Mouse (Mus musculus) embryo, embryonic 10 days (tissue): ENCODE data around the gene Naxd.
A peak's percentile ranks its signal among the peaks of the same experiment; 100 is the strongest.
"Not testable (repeated sequence)": the region's sequence is repeated elsewhere in the genome, so short reads cannot be mapped to it uniquely, and the experiment has no call there.

Source experiments
- DNase-seq: peaks from one replicate; pipeline ENCODE4 v3.0.0-alpha.2; 2015; ENCODE audit warnings: low spot score

The Naxd gene

DNA sequence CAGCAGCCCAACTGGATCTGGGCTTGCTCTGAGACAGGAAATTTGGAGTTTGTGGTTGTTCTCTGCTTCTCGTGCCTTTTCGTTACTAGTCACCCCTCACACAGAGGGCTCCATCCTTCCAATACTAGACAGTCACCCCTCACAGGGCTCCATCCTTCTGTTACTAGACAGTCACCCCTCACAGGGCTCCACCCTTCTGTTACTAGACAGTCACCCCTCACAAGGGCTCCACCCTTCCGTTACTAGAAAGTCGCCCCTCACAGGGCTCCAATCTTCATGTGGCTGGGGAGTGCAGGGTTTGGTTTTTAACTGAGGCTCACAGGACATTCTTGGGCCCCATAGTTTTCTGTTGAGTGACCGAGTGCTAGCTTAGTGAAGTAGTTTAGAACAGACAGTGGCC is 15.9 kb downstream of the Naxd start:
- DNase-seq: no peak

DNA sequence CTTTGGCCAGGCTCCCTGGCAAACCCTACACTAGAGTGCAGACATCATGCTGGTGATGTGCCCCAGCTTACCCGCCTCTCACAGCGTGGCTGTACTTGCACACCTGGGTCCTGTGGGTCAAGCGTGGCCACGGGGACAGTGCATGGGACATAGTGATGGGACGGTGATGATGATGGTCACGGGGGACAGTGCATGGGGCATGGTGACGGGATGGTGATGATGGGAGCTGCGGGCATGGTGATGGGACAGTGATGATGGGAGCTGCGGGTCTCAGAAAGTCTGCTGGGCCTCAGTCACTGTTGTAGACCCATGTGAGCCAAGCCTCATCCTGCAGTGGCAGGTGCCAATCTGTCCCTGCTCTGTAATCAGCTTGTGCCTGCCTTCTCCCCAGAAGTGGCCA is 19.0 kb downstream of the Naxd start:
- DNase-seq: no peak

DNA sequence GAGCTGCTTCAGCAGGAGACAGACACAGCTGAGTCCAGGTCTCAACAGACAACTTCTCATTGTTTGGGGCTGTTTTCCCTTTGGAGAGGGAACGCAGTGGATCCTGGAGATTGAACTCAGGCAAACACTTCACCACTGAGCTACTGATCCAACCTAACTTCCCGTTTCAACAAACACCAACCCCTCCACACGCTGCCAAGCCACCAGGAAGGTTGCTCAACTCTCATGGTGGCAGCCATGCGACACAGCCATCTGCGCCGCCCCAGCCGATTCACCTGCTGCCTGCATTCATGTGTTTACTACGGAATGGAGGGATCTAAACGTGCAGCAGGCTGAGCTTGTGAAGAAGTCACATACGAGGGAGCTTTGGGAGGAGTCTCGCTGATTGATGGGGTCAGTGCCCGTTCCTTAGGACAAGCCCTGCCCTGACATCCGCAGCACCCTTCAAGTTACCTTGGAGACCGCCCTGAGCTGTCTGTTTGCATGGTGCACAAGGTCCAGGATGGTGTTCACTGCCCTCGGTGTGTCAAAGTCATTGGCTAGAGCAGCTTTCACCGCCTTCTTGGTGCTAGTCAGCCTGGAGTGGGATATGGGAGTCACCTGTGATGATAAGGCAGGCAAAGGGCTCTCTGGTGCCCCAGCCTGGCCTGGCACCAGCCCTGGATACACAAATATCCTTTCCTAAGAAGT is 20.2 kb downstream of the Naxd start:
- DNase-seq: no peak

DNA sequence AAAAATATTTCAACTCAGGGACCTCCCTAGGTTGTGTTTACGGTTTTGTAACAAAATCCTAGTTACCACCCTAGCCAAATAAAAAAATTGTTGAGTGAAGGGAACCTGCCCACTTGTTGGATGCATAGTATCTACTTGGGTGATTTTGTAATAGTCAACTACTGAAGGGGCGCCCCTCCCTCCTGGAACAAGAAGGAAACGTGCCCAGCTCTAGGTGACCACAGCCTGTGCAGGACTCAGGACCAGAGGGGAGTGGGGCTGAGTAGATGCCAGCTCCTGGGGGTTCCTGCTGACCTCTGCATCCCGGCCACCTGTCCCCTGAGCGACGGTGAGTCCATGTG is 20.7 kb downstream of the Naxd start:
- DNase-seq: no peak

DNA sequence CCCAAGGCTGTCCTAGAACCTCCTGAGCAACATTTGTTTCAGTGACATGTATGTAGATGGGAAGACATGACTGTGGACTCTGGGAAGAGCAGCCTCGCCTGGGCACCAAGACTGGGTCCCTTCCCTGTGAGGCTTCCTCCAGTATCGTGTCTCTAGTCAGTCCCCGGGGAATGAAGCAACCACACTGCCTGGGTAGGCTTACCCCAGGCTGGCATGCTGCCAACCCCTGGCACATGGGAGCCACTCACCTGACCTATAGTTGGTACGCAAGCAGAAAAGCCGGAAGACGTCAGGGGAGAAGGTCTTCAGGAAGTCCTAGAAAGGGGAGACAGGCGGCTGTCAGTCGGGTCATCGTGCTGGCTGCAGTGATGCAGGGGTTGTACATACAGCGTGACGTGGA is 21.4 kb downstream of the Naxd start:
- DNase-seq: no peak

DNA sequence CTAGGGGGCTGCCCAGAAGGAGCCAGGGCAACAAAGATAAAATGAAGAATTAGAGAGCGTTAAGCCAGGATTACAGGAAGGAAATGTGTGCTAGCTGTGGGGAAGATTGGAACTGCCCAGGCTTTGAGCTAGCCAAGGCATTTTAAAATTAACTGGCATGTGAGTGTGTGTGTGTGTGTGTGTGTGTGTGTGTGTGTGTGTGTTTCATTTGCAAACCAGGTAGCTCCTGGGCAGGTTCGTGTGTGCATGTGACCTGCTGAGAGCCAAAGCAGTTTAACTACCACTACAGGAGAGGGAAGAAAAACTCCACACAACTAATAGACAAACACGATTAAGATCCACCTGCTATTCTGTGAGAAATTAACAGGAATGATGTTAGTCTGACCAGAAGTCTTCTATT is 26.0 kb downstream of the Naxd start:
- DNase-seq: no peak

DNA sequence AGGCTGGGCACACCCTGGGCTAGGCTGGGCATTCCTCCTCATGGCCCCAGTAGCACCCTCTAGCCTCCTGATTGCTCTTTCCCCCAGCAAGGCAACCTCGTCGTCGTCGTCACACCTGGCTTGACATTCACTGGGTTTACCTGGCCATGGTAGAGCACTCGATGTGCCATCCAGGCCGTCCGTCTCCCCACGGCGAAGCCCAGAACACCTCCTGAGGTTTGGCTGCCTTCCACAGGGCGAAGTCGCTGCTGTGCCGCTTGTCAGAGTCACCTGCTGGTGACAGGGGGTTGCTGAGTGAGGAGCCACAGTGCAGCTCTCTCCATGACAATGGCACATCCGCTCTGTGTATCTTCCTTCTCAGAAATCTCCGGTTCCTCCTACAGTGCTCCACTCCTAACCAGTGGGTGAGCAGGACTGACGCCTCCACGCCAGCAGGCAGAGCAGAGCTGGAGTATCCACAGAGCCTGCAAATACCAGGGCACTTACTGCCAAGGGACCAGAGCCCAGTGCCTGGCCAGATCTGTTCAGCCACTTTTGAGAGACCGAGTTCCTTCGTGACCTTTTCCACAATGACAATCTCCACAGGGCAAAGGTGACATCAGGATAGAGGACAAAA is 33.0 kb downstream of the Naxd start:
- no peak for DNase-seq

DNA sequence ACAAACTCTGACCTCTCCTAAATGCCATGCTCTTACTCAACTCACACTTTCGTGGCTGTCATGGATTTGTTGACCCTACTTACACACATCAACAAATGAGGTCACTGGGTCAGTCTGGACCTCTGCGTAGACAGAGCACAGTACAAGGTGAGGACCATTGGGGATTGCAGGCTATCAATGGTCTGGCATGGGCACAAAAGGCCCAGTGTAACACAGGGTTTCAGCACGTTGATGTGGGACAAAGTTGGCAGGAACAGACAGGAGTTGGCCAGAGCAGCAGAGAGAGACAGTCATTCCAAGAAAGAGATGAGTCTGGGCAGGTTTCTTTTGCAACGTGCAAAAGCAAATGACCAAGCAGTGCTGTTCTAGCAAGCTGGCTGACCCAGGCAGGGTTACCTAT is 33.5 kb downstream of the Naxd start:
- no peak for DNase-seq

DNA sequence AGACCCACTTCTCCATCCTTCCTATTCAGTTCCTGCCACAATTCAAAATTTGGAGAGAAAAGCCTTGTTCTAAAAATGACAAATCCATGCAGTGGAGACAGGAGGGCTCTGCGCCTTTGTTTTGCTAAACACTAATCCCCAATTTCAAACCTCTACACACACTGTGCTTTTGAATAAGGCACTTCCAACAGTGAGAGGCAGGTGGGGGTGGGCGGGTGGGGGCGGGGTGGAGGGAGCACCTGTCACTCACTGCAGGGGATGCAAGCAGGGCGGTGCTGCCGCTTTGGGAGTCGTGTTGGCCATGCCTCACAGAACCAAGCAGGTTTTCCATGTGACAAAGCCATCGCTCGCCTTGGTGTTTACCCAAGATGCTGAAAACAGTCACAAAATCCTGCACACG is 37.2 kb downstream of the Naxd start:
- DNase-seq: no peak

DNA sequence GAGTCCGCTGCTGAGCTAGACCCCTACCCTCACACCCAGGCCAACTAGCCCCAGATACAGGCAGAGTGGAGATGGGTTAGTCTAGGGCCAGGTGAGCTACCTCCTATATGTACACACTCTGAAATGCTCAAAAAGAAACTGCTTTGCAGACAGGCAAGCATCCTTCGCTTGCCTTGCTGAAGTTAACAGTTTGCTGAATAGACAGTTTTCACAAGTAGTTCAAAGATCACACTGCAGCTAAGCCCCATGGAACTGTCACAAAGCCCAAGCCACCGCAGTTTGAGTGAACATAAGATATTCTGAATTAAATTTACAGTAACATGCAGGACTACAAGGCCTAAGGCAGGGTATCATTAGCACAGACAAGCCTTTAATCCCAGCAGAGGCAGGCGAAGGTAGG is 41.7 kb downstream of the Naxd start:
- DNase-seq: no peak

DNA sequence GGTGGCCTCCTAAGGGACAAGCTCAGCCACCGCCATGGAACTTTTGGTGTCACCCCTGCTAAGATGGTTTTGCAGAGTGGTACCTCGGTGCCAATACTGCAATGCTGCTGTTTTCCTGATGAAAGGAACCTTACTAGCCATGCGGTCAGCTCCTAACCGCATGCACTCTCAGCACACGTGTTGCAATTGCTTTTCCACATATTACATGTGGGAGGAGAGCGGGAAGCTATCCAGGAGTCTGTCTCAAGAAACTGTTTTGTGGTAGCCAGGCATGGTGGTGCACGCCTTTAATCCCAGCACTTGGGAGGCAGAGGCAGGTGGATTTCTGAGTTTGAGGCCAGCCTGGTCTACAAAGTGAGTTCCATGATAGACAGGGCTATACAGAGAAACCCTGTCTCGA is 42.9 kb downstream of the Naxd start:
- no peak for DNase-seq

DNA sequence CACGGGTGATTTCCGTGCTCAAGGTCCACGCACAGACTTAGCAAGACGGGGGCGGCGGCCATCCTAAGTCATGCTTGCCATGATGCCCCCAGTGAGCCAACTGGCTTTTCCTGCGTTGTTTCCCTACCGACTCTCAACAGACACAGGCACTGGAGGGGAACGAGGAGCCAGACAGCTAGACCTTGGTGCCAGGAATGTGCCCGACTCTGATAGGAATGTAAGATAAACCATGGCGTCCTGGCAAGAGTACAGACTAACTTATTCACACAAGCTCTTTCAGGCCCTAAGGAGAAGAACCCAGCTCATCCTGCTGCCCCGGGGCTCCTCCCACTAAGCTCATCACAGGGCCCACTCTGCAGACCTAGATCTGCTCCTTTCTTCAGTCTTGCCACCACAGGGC is 44.7 kb downstream of the Naxd start:
- no peak for DNase-seq

DNA sequence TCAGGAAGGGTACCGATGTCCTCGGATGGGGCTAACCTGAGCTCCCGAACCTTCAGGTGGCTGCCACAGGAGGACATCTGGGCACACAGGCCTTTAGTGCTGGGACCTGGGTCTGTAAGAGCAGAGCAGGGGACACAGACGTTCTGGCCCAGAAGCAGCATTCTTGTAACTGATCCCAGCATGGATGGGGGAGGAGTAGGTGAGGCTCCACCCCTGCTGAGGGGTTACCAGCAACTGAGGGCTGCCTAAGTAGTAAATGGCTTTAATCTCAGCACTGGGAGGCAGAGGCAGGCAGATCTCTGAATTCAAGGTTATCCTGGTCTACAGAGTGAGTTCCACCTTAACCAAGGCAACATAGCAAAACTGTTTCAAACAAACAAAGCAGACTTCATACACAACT is 45.6 kb downstream of the Naxd start:
- no peak for DNase-seq

DNA sequence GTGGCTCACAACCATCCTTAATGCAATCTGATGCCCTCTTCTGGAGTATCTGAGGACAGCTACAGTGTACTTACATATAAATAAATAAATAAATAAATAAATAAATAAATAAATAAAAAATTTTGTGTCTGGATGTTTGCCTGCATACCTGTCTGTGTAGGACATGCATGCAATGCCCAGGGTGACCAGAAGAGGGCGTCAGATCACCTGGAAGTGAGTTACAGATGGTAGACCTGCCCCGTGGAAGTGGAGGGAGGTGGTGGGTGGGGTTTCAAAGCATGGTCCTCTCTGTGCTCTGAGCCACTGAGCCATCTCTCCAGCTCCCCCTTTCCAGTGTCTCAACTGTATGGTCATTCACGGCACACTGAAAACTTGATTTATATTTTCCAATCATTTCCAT is 47.1 kb downstream of the Naxd start:
- DNase-seq: peak; percentile 46

DNA sequence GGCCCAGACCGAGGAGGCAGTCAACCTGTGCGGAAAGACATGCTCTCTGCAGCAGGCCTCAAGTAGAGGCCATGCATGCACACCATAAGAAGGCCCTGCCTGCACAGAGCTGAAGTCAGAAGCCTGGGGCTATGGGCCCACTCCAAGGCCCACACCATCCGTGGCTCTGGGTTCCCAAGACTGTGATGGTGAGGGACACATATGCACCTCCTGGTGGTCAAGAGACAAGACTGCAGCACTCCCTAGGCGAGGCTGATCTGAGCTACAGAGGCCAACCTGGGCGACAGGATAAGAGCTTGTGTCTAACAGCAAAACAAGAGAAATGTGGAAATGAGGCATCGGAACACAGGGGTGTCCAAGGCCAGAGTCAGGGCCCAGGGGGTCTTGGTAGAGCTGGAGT is 49.8 kb downstream of the Naxd start:
- peak; percentile 50 for DNase-seq

DNA sequence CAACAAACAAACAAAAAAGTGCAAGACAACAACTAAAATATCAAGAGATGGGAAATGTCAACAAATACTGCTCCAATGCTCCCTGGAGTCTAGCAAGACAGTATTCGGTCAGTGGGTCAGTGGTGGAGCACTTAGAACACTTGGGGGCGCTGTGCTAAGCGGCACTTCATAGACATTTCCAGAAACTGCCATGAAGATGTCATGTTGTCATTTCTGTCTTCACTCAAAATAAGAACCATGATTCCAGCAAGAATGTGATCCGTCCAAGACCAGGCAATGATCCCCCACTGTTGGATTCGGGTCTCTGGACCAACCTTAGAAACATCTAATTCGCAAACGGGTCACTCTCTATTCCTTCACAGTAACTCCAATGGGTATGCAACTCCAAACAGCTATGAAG is 52.4 kb downstream of the Naxd start:
- DNase-seq: peak; percentile 78

DNA sequence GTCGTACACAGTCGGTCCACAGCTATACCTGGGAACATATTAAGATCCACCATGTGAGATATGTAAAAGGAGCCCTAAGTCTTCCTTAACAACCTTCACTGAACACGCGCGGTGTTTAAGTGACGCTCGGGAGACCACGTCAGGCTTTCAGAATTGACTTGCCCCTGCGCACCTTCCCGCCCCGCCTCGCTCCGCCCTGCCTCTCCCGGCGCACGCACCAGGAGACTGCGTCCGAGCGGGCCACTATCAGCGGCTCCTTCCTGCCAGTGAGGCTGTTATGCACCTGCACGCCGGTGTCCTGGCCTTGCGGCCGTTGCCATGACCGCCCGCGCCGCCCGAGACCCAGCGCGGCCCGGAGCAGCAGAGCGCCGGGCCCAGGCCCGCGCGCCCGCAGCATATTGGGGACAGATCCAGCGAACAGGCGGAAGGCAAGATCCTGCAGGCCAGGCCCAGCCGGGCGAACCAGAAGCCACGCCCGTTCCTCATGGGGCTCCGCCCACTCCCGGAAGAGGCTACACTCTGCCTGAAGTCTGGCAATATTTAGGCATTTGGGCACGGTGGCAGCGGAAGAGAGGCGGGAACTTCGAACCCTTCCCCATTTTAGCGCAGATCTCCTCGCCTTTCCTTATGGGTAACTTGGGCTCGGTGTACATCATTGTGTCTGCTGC is 53.1 kb downstream of the Naxd start, which contains the start of gene Cars2:
Gene Cars2 (minus strand): TSS at position 503 of the 668 bp plus-strand sequence.
- peak; percentile 93 for DNase-seq

DNA sequence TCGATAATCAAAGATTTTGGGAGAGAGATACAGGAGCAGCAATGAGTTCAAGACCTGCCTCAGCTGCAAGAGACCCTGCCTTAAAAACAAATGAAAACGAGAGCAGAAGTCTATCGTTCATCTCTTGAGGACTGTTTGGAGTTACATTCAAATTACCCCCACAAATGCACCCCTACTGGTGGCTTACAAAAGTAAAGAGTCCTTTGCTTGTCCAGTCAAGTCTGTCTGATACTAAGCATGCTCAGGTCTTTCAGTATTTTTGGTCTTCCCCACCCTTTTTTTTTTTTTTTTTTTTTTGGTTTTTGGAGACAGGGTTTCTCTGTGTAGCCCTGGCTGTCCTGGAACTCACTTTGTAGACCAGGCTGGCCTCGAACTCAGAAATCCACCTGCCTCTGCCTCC is 54.2 kb downstream of the Naxd start:
- not testable (repeated sequence) for DNase-seq

DNA sequence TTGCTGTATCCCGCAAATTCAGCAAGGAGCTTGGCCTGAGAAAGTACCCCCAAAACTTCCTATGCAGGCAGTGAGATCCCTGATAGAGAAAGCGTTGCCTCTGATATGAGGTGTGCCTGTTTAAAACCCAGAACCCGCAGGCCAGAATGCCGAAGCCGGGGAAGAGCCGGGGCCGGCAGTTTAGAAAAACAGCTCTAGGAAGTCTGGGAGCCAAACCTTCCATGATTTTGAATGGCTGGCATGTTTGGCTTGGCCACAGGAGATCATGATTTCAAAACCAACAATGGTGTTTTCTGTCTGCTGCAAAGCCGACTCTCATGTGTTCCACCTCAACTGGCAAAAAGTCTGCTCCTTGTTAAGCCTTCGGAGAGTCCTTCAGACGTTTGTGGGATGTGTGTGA is 55.1 kb downstream of the Naxd start:
- no peak for DNase-seq

DNA sequence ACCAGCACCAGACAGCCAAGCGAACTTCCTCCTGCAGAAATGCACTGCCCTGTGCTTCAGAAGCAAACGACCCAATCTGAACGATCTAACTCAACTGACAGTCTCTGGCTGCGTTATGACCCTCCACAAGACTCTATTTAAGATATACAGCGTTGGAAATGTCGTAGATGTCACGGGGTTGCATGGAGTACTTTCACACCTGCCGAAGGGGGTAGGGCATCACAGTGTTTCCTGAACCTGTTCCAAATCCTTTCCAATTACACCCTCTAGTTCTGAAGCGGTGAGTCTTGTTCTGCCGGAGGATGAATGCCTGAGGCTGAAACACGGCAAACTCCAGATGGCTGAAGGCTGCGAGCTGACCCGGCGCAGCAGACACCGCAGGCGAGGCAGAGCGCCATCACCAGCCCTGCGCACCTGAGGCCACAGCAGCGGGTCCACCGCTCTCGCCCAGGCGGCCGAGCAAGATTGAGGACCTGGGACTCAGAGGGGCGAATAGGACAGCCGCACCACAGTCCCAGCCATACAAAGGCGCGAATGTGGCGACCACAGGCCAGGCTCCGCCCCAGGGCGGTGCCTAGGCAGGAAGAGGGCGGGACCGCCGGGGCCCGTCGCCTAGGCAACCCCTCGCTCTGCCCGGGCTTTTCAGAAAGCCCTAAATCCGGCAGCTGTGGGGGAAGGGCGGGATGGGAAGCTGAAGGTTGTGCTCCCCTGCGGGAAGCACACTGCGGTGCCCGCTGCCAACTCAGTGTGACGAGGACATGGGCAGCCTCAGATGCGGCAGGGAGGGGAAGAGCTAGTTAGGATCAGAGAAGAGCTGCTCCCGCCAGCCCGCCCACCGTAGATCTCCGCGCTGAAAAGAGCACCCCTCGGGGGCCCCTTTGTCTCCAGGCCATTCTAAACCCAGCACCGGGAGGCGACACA is 57.8 kb downstream of the Naxd start, which contains the start of gene Ing1:
Gene Ing1 (plus strand): TSS at position 773 of the 921 bp plus-strand sequence.
- peak; percentile 95 for DNase-seq

DNA sequence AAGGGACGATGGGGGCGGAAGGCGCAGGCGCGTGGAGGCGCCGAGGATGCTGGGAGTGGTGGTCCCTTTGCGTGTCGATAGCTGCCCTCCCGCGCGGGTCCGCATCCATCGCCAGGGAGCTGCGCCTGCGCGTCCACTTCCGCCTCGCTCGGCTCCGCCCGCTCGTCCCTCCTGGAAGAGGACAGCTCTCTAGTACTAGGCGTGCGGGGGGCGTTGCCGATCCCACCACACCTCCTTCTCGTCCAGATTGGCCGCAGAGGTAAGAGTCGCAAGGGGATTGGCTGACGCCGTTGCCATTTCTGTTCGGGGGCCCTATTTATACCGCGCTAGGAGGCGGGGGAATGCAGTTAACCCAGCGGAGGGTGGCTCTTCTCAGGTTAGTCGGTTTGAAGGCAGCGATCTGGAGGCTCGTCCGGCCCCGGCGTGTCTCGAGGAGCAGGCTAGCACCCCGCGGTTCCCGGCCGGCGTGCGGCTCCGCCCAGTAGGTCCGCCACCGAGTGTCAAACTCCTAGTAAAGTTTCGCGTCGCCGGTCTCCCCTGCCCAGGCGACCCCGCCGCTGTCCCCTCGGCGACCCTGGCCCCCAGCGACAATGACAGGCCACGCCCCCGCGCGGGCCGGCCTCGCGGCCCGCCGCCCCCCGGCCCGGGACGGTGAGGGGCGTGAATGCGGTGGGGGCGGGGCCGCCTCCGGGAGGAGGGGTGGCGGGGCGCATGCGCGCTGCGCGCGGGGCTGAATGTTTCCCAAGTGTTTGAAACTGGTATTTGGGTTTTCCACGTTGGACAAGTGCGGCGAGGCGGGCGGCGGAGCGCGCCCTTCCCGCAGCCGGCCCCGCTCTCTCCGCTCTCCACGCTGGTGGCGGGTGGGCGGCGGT is 58.6 kb downstream of the Naxd start:
- DNase-seq: peak; percentile 100
